Mouse (Mus musculus) lung, embryonic 14.5 days (tissue): ENCODE data around the gene Hsd17b2. TPM values are rescaled to one million over a fixed set of nuclear protein-coding genes. Genes with fewer than 3 reads are reported as not detected.
A peak's percentile ranks its signal among the peaks of the same experiment; 100 is the strongest.

Source experiments
- ATAC-seq: fragments of 200-750 bp; cut with Nextera tagmentation; 2 replicates; pipeline ENCODE4 v1.8.0; 2017; ENCODE audit warnings: mild to moderate bottlenecking, moderate TSS enrichment, moderate library complexity; ENCODE audit not compliant: insufficient read depth
- DNase-seq: peaks from one replicate; pipeline ENCODE4 v3.0.0-alpha.2; 2015
- H3K27ac ChIP-seq: fragments of 300-500 bp; sonication (generic); 2 replicates; pipeline ENCODE4 v1.5.1; 2014; ENCODE audit warnings: low read depth, mild to moderate bottlenecking, moderate library complexity
- H3K27me3 ChIP-seq: fragments of 300-500 bp; sonication (generic); 2 replicates; pipeline ENCODE4 v1.6.1; 2014; ENCODE audit warnings: low read length, control low read depth; ENCODE audit not compliant: insufficient read depth
- H3K36me3 ChIP-seq: fragments of 300-500 bp; sonication (generic); 2 replicates; pipeline ENCODE4 v1.6.1; 2014; ENCODE audit warnings: control low read depth; ENCODE audit not compliant: insufficient read depth
- H3K4me1 ChIP-seq: fragments of 300-500 bp; sonication (generic); 2 replicates; pipeline ENCODE4 v1.6.1; 2014; ENCODE audit warnings: antibody characterized with exemption, control low read depth; ENCODE audit not compliant: insufficient read depth
- H3K4me2 ChIP-seq: fragments of 300-500 bp; sonication (generic); 2 replicates; pipeline ENCODE4 v1.6.1; 2014; ENCODE audit warnings: mild to moderate bottlenecking
- H3K4me3 ChIP-seq: fragments of 300-500 bp; sonication (generic); 2 replicates; pipeline ENCODE4 v1.5.1; 2014; ENCODE audit warnings: low read depth, low read length
- H3K9ac ChIP-seq: fragments of 300-500 bp; sonication (generic); 2 replicates; pipeline ENCODE4 v1.6.1; 2014
- H3K9me3 ChIP-seq: fragments of 300-500 bp; sonication (generic); 2 replicates; pipeline ENCODE4 v1.6.1; 2016; ENCODE audit warnings: low read depth, low read length, control low read depth
- CTCF ChIP-seq: IDR thresholded peaks from 2 replicates; pipeline ENCODE4 v1.5.1; 2016; ENCODE audit warnings: antibody characterized with exemption, low read depth
- WGBS: fragments of 180-500 bp; shearing (Covaris S2); extraction: QIAGEN DNeasy Blood & Tissue Kit; methylation state at CpG from one replicate; pipeline ENCODE4 v1.1.7; 2014; 5-methylcytosine and 5-hydroxymethylcytosine counted together
- polyA plus RNA-seq: library from polyadenylated mRNA; unstranded; fragments of >200 nt; fragmentation: Nextera tagmentation; extraction: Ambion mirVana; gene quantifications from 2 replicates; pipeline ENCODE4 v1.2.1, GENCODE M21; 2014

Gene Hsd17b2
- polyA plus RNA-seq, 1 experiment from 2014 or later: 0.18 TPM

DNA sequence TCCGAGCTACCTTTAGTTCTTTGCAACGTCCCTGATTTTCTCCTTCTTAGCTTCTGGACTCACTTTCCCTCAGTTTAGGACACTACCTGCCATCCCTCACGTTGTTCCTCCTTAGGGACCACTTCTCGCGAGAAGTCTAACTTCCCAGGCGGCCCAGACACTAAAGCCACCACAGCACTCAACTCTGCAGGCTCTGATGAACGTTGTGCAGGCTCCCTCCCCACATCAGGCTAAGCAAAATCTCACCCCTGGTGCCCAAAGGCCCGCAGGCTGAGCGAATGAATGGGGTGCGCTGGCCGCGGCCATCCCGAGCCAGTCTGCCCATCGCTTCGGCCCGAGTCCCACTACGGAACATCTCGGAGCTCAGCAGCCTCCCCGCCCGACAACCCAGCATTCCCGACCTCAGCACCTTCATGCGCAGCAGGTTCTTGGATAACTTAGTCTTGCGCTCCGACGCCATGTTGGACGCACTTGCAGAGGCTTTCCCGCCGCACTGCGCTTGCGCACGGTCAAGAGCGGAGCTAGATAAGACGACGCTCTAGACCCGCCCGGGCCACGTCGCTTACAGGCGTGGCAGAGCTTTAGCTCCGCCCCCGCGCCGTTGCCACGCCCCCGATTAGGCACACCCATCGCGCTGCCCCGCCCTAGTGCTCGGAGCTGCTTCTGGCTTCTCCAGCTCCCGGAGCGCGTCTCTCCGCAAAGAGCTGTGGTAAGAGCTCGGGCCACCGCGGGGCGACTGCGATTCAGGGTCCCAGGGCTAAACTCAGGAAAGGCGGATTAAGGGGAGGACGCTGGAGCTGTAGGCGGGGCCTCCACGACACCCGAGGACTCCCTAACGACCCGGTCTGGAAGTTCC is 100.0 kb downstream of the Hsd17b2 start, which contains the start of gene Mphosph6:
Mphosph6 (minus strand) TSS at position 501 of the 856 bp plus-strand sequence.
- H3K4me2 ChIP-seq: peak within 1 kb of the TSS; percentile 69
- ATAC-seq (peak; percentile 98), DNase-seq (peak; percentile 100)
- no peaks in the 10 kb centered on the region for H3K27me3 ChIP-seq
- no peaks in the 10 kb centered on the region for H3K9me3 ChIP-seq
- WGBS: under 1% methylated on average over 65 of the region's 65 CpGs
- peaks cover 5% of the 10 kb centered on the region; the same call in 1 of the 2 replicates for H3K4me1 ChIP-seq
- H3K4me3 ChIP-seq: peak within 1 kb of the TSS; percentile 86
- peaks cover 23% of the 10 kb centered on the region for H3K36me3 ChIP-seq
- H3K9ac ChIP-seq: peak within 1 kb of the TSS; percentile 87
- H3K27ac ChIP-seq: peak within 1 kb of the TSS; percentile 94
- TF ChIP-seq CTCF: peak; percentile 27; the same call in 1 of the 2 replicates

- no peak for DNase-seq
- no peak; the same call in 1 of the 2 replicates for TF ChIP-seq CTCF
Measured at GRCm38 (mm10) chr8:117802299-117802689, 100.6 kb downstream of the Hsd17b2 start.

GRCm38 (mm10) chr8:117805419-117805818 is 103.7 kb downstream of the Hsd17b2 start:
- Histone ChIP-seq H3K4me3 (no peak overlapping the region), H3K27me3 (no peaks in the 10 kb centered on the region), H3K36me3 (no peaks in the 10 kb centered on the region), H3K4me1 (peaks cover 5% of the 10 kb centered on the region; the same call in 1 of the 2 replicates), H3K4me2 (no peak overlapping the region), H3K27ac (0 out of 2 replicates have a peak overlapping the region, but pooled peaks have one; percentile 36), H3K9ac (no peak overlapping the region), H3K9me3 (no peaks in the 10 kb centered on the region)
- WGBS: 53% methylated on average over 5 of the region's 5 CpGs
- ATAC-seq (no peak), DNase-seq (peak; percentile 30)
- no peak for TF ChIP-seq CTCF

More at GRCm38 (mm10) chr8:117802299-117802689, 100.6 kb downstream of the Hsd17b2 start:
- peak overlapping the region; percentile 52 for H3K9ac ChIP-seq
- H3K4me2 ChIP-seq: peak overlapping the region; percentile 63
- 3% methylated on average over 11 of the region's 11 CpGs for WGBS
- no peaks in the 10 kb centered on the region for H3K9me3 ChIP-seq
- peaks cover 17% of the 10 kb centered on the region for H3K36me3 ChIP-seq
- peak; percentile 68 for ATAC-seq
- H3K4me3 ChIP-seq: peak overlapping the region; percentile 86
- no peaks in the 10 kb centered on the region for H3K27me3 ChIP-seq
- H3K27ac ChIP-seq: peak overlapping the region; percentile 94
- peaks cover 5% of the 10 kb centered on the region; the same call in 1 of the 2 replicates for H3K4me1 ChIP-seq

Other genes starting within 250 kb of the Hsd17b2 start
- 3.2 and 4.2 TPM in 2 replicates for gene Plcg2, start 203.6 kb upstream of the Hsd17b2 start, polyA plus RNA-seq
- gene Sdr42e1, start 28.2 kb upstream of the Hsd17b2 start, polyA plus RNA-seq: 1.2 and 1.8 TPM in 2 replicates
- 60.9 and 61.3 TPM in 2 replicates for gene Mphosph6, start 100.0 kb downstream of the Hsd17b2 start, polyA plus RNA-seq